Mouse (Mus musculus): ENCODE measurements at regions not wholly inside any gene's neighbourhood (a gene's known extent, or its start where the extent isn't known, plus 50 kb on each side); places are given as distances from the start of the nearest gene placed in this dataset.

DNA sequence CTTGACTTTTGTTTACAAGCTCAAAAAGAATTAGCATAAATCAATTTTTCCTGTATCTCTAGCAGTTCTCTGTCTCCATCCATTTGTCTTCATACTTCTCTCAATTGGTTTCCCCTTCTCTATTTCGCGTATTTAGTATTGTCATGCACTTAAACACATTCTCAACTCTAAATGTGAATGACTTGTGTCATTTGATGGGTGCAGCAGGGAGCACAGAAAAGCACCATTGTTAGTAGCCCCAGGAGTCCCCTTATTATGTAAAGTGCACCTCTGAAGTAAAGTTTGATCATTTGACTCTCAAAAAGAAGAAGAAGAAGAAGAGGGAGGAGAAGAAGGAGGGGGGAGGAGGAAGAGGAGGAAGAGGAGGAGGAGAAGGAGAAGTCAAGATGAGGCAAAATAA is 776.2 kb upstream of the Vwc2 start:
- TF ChIP-seq FOSL1 (IDR thresholded peaks at IDR 0.05; ENCODE audit: insufficient read depth, low read length, poor library complexity, severe bottlenecking) (no peak), USF1 (IDR thresholded peaks at IDR 0.05; ENCODE audit: low read depth) (no peak), CTCF (IDR thresholded peaks at IDR 0.05; ENCODE audit: control insufficient read depth, insufficient read depth, insufficient read length) (no peak), MAX (IDR thresholded peaks at IDR 0.05) (no peak), CEBPB (IDR thresholded peaks at IDR 0.05; ENCODE audit: low read depth) (no peak)
- Histone ChIP-seq H3K4me3 (ENCODE audit: insufficient read depth, poor library complexity, severe bottlenecking) (no peak overlapping the region), H3K27me3 (ENCODE audit: control insufficient read depth, insufficient read depth, insufficient read length) (no peaks in the 10 kb centered on the region), H3K79me3 (ENCODE audit: low read depth) (no peaks in the 10 kb centered on the region), H3K36me3 (ENCODE audit: control insufficient read depth, insufficient read depth) (no peaks in the 10 kb centered on the region), H3K79me2 (ENCODE audit: control insufficient read depth, insufficient read depth) (no peaks in the 10 kb centered on the region), H3ac (ENCODE audit: control insufficient read depth, insufficient read length, low read depth) (no peak overlapping the region)

DNA sequence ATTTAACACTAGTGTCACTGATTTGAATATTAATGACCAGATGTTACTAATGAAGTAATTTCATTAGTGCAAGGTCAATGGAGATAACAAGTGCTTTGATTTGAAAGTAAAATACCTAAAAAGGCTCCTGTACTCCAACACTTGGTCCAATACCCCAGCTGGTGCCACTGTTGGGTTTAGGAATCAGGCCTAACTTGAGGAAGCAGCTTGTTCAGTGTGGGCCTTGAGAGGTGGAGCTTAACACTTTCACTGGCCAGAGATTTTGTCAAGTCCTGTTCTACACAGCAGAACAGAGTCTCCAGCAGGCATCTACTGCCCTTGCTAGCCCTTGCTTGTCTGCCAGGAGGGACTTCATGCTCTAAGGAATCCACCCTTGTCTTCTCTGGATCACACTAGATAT is 741.7 kb upstream of the Vwc2 start:
- H3K36me3 ChIP-seq (ENCODE audit: control insufficient read depth, insufficient read depth) = no peaks in the 10 kb centered on the region
- no peaks in the 10 kb centered on the region for H3K79me2 ChIP-seq (ENCODE audit: control insufficient read depth, insufficient read depth)
- no peak overlapping the region for H3K4me3 ChIP-seq (ENCODE audit: insufficient read depth, poor library complexity, severe bottlenecking)
- no peaks in the 10 kb centered on the region for H3K27me3 ChIP-seq (ENCODE audit: control insufficient read depth, insufficient read depth, insufficient read length)
- no peaks in the 10 kb centered on the region for H3K79me3 ChIP-seq (ENCODE audit: low read depth)
- no peak overlapping the region for H3ac ChIP-seq (ENCODE audit: control insufficient read depth, insufficient read length, low read depth)
- no peak for TF ChIP-seq USF1 (IDR thresholded peaks at IDR 0.05; ENCODE audit: low read depth)
- no peak for TF ChIP-seq CEBPB (IDR thresholded peaks at IDR 0.05; ENCODE audit: low read depth)

Measured in C2C12 (cell line).